In genomic region chr7:109440697-109441269, GRCm38 (mm10) we compare ENCODE assay signal across 15 mouse cellular contexts. TPM values are rescaled to one million over a fixed set of nuclear protein-coding genes. Genes with fewer than 3 reads are reported as not detected.
DNase-seq lines count a peak whose midpoint lies in the region; ATAC-seq and TF ChIP-seq lines count a peak whose summit lies in the region.
"Had no signal": no experiment of that assay in that cellular context is flagged by ENCODE, and none has a peak within 500 bp of the region (broad histone marks: within the 10 kb centered on the region; RNA-seq: fewer than 3 reads in every experiment).

No protein-coding gene starts in this region.

- no peak overlapping the region for H3K9ac ChIP-seq in hindbrain, embryonic 12.5 days
- H3K9ac ChIP-seq in hindbrain, embryonic 11.5 days (ENCODE audit: low read depth, low read length), result no peak overlapping the region
- no peak overlapping the region for H3K9ac ChIP-seq in MEL (ENCODE audit: control insufficient read depth, low read depth, low read length, poor library complexity, severe bottlenecking)
- H3K9ac ChIP-seq in midbrain, embryonic 15.5 days, result no peak overlapping the region
- H3K9ac ChIP-seq: heart, embryonic 15.5 days; limb, embryonic 15.5 days had no signal

- no peak for TF ChIP-seq POLR2A in MEL (IDR thresholded peaks at IDR 0.05; ENCODE audit: control insufficient read depth in 1 of 2, insufficient read depth in 1 of 2, low read depth in 1 of 2, low read length in 2 of 2, poor library complexity in 1 of 2)
- no peak for TF ChIP-seq POLR2A in brain, embryonic 14.5 days (IDR thresholded peaks at IDR 0.05; ENCODE audit: borderline replicate concordance, extremely low read depth, insufficient read depth, insufficient read length, poor library complexity, severe bottlenecking)

- H3K9me3 ChIP-seq in hindbrain, embryonic 12.5 days (replicated peaks), result no peaks in the 10 kb centered on the region
- H3K9me3 ChIP-seq in hindbrain, embryonic 11.5 days (ENCODE audit: control insufficient read depth, low read length), result no peaks in the 10 kb centered on the region
- H3K9me3 ChIP-seq in MEL (replicated peaks; ENCODE audit: insufficient read depth, low read length), result no peaks in the 10 kb centered on the region
- H3K9me3 ChIP-seq in midbrain, embryonic 15.5 days, result no peaks in the 10 kb centered on the region
- H3K9me3 ChIP-seq: forebrain, embryonic 10.5 days; heart, embryonic 15.5 days; limb, embryonic 15.5 days had no signal

- DNase-seq in hindbrain, embryonic 11.5 days (ENCODE audit: low spot score), result no peak
- DNase-seq in MEL (ENCODE audit: low read depth, low spot score), result peak; percentile 31
- peak; percentile 60 for DNase-seq in brain, embryonic 14.5 days (ENCODE audit: low read depth)
- DNase-seq in frontal cortex, postnatal 25 days (ENCODE audit: low spot score in 2 of 2), result no peak
- DNase-seq: adrenal gland, postnatal 36 days; cerebellum, adult 11 months; kidney, adult 18-20 months; right cerebral cortex, postnatal 25 days had no signal

- peak; percentile 6 to 39 (median 23); a peak in 3 of 6 replicates for TF ChIP-seq CTCF in MEL (IDR thresholded peaks at IDR 0.05 in 2 of 3, conservative IDR thresholded peaks at IDR 0.05 in 1 of 3; ENCODE audit: control insufficient read depth in 1 of 3, insufficient read depth in 1 of 3, low read depth in 2 of 3, low read length in 3 of 3, poor library complexity in 1 of 3, severe bottlenecking in 1 of 3)
- TF ChIP-seq CTCF in brain, embryonic 14.5 days (IDR thresholded peaks at IDR 0.05; ENCODE audit: borderline replicate concordance, extremely low read depth, insufficient read depth, insufficient read length), result peak; percentile 8; the same call in 1 of the 2 replicates

- peak; percentile 27 to 50; a peak in 2 of 4 replicates for TF ChIP-seq EP300 in MEL (IDR thresholded peaks at IDR 0.05; ENCODE audit: low read depth in 1 of 2, low read length in 2 of 2)

- H3K27ac ChIP-seq in hindbrain, embryonic 12.5 days, result no peak overlapping the region
- H3K27ac ChIP-seq in hindbrain, embryonic 11.5 days (ENCODE audit: low read depth, low read length), result no peak overlapping the region
- no peak overlapping the region for H3K27ac ChIP-seq in MEL (ENCODE audit: control insufficient read depth, low read depth, low read length)
- H3K27ac ChIP-seq in midbrain, embryonic 15.5 days, result no peak overlapping the region
- H3K27ac ChIP-seq: heart, embryonic 15.5 days; limb, embryonic 15.5 days had no signal

- peak; percentile 22 for TF ChIP-seq RAD21 in MEL (IDR thresholded peaks at IDR 0.05; ENCODE audit: low read depth, low read length)

- no peaks in the 10 kb centered on the region for H3K79me2 ChIP-seq in MEL (ENCODE audit: control insufficient read depth, insufficient read depth, low read length, poor library complexity)

- H3K27me3 ChIP-seq in hindbrain, embryonic 12.5 days, result peaks cover 6% of the 10 kb centered on the region; the same call in 1 of the 2 replicates
- no peaks in the 10 kb centered on the region; the same call in 1 of the 2 replicates for H3K27me3 ChIP-seq in hindbrain, embryonic 11.5 days (ENCODE audit: control insufficient read depth, insufficient read depth, low read length)
- no peaks in the 10 kb centered on the region; a peak in 1 of 4 replicates for H3K27me3 ChIP-seq in MEL (ENCODE audit: control insufficient read depth in 1 of 2, insufficient read depth in 2 of 2, low read length in 2 of 2)
- no peaks in the 10 kb centered on the region for H3K27me3 ChIP-seq in midbrain, embryonic 15.5 days (replicated peaks)

- no peak overlapping the region for H3K4me3 ChIP-seq in hindbrain, embryonic 12.5 days
- H3K4me3 ChIP-seq in hindbrain, embryonic 11.5 days (ENCODE audit: low read depth, low read length), result no peak overlapping the region
- no peak overlapping the region for H3K4me3 ChIP-seq in MEL (ENCODE audit: control insufficient read depth in 1 of 2, insufficient read depth in 1 of 2, low read depth in 2 of 2, low read length in 2 of 2)
- H3K4me3 ChIP-seq in midbrain, embryonic 15.5 days, result no peak overlapping the region
- H3K4me3 ChIP-seq: forebrain, embryonic 10.5 days; heart, embryonic 15.5 days; limb, embryonic 15.5 days had no signal

- H3K4me1 ChIP-seq in hindbrain, embryonic 12.5 days, result peaks cover 18% of the 10 kb centered on the region
- H3K4me1 ChIP-seq in hindbrain, embryonic 11.5 days (replicated peaks; ENCODE audit: control insufficient read depth, insufficient read depth, low read length), result no peaks in the 10 kb centered on the region; the same call in 1 of the 2 replicates
- H3K4me1 ChIP-seq in MEL (ENCODE audit: control insufficient read depth in 1 of 2, insufficient read depth in 2 of 2, low read length in 2 of 2), result peaks cover 0 to 8% of the 10 kb centered on the region in 2 experiments; a peak in 2 of 4 replicates
- H3K4me1 ChIP-seq in midbrain, embryonic 15.5 days, result peaks cover 32% of the 10 kb centered on the region

- peak overlapping the region; percentile 70; the same call in 1 of the 2 replicates for H3K4me2 ChIP-seq in hindbrain, embryonic 12.5 days (replicated peaks)
- H3K4me2 ChIP-seq in hindbrain, embryonic 11.5 days (replicated peaks; ENCODE audit: low read depth, low read length), result no peak overlapping the region
- peak overlapping the region; percentile 10; the same call in 1 of the 2 replicates for H3K4me2 ChIP-seq in midbrain, embryonic 15.5 days
- H3K4me2 ChIP-seq: heart, embryonic 15.5 days; limb, embryonic 15.5 days had no signal

- no peaks in the 10 kb centered on the region for H3K36me3 ChIP-seq in hindbrain, embryonic 12.5 days
- no peaks in the 10 kb centered on the region for H3K36me3 ChIP-seq in hindbrain, embryonic 11.5 days (ENCODE audit: control insufficient read depth, insufficient read depth, low read length)
- peaks cover 0 to 3% of the 10 kb centered on the region in 2 experiments; a peak in 1 of 4 replicates for H3K36me3 ChIP-seq in MEL (ENCODE audit: control insufficient read depth in 1 of 2, insufficient read depth in 2 of 2, low read length in 2 of 2)
- no peaks in the 10 kb centered on the region for H3K36me3 ChIP-seq in midbrain, embryonic 15.5 days (replicated peaks)
- H3K36me3 ChIP-seq: forebrain, embryonic 10.5 days; heart, embryonic 15.5 days; limb, embryonic 15.5 days had no signal

- no peak for ATAC-seq in hindbrain, embryonic 12.5 days (ENCODE audit: low FRiP score)
- no peak for ATAC-seq in hindbrain, embryonic 11.5 days (ENCODE audit: low FRiP score)
- ATAC-seq in midbrain, embryonic 15.5 days (replicated peaks), result no peak
- no peak for ATAC-seq in inflammation-experienced regulatory T-cells, adult 6 months

- WGBS in hindbrain, embryonic 12.5 days, result 87% methylated on average over 9 of the region's 9 CpGs
- WGBS in hindbrain, embryonic 11.5 days, result 90% methylated on average over 9 of the region's 9 CpGs
- WGBS in midbrain, embryonic 15.5 days, result 79% methylated on average over 9 of the region's 9 CpGs

TF ChIP-seq in MEL, 35 proteins besides CTCF, POLR2A, EP300 and RAD21:
- TF ChIP-seq RCOR1 (IDR thresholded peaks at IDR 0.05; ENCODE audit: low read depth, low read length) (0 out of 2 replicates have a peak, but pooled peaks have one; percentile 18), GATA1 (IDR thresholded peaks at IDR 0.05; ENCODE audit: low read depth, low read length) (peak; percentile 70), TAL1 (IDR thresholded peaks at IDR 0.05; ENCODE audit: low read length) (no peak), TCF12 (IDR thresholded peaks at IDR 0.05; ENCODE audit: low read depth, low read length) (peak; percentile 49; the same call in 1 of the 2 replicates)
TF ChIP-seq in MEL: peak in this region for 3.

RNA-seq across cellular contexts. Expression of gene Stk33, which starts 1.9 kb away (rescaled TPM):
- 6.8 and 10.0 TPM in 2 replicates for polyA plus RNA-seq in hindbrain, embryonic 12.5 days (2016; fragmentation: Nextera tagmentation; extraction: Ambion mirVana)
- 12.4 and 14.7 TPM in 2 replicates for polyA plus RNA-seq in hindbrain, embryonic 11.5 days (2014; fragmentation: Nextera tagmentation; extraction: Ambion mirVana)
- total RNA-seq in MEL (2012; rRNA removed), result not detected in 2 replicates
- polyA plus RNA-seq in MEL (2012; ENCODE audit: insufficient read depth in 1 of 2, insufficient read length in 2 of 2, low read depth in 1 of 2, low replicate concordance in 2 of 2, missing spikeins in 1 of 2), result not detected
- polyA plus RNA-seq in brain, embryonic 14.5 days (2012; rRNA removed), result 6.3 and 6.8 TPM in 2 replicates
- 7.8 and 8.4 TPM in 2 replicates for polyA plus RNA-seq in midbrain, embryonic 15.5 days (2015; fragmentation: Nextera tagmentation; extraction: Ambion mirVana)
- polyA plus RNA-seq in inflammation-experienced regulatory T-cells, adult 6 months (2017; shearing (Covaris generic)), result not detected
- total RNA-seq: neutrophil, adult 5-6 weeks had no signal

Comparison
In these comparisons a context has a peak if more than half of its experiments do, and no peak if none do; other contexts are left out.
1. DNase-seq: peak in MEL (single experiment) and brain, embryonic 14.5 days (single experiment); none in hindbrain, embryonic 11.5 days (single experiment) and frontal cortex, postnatal 25 days (0 of 2).